ENCODE assay signal across 23 mouse cellular contexts in the genomic region with DNA sequence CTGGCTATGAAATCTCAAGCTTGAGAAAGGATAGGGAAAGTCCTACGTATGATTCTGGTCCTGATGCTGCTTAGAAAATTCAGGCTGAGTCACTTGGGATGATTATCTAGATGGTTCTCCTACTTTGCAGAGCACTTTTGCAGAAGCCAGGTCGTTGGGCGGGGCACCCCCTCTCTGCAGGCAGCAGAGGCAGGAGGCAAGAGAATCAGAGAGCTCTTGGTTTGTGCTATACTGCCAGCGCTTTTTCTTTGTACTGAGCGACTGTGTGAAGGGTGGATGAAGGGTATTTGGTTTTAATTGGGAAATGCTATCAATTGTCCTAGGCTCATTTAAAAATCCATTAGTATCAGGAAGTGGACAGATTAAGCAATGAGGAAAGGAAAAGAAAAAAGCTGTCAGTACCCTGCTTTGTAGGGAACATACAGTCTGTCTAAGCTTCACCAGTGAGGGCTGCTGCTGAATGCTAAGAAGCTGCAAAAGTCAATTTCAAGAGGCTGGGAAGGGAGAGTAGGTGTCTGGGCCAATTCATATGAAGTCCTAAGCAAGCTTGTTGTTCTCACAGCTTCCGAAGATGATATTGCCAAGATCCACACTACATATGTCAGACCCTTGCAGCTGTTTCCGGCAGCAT. TPM values are rescaled to one million over a fixed set of nuclear protein-coding genes. Genes with fewer than 3 reads are reported as not detected.
DNase-seq lines count a peak whose midpoint lies in the region; ATAC-seq and TF ChIP-seq lines count a peak whose summit lies in the region.
"Had no signal": no experiment of that assay in that cellular context is flagged by ENCODE, and none has a peak within 500 bp of the region (broad histone marks: within the 10 kb centered on the region; RNA-seq: fewer than 3 reads in every experiment).

No protein-coding gene starts in this region.

- ATAC-seq in forebrain, embryonic 11.5 days (replicated peaks; ENCODE audit: low FRiP score): 0 out of 2 replicates have a peak, but pooled peaks have one; percentile 47
- ATAC-seq in hindbrain, postnatal 0 days: 0 out of 2 replicates have a peak, but pooled peaks have one; percentile 43
- ATAC-seq in hindbrain, embryonic 12.5 days (ENCODE audit: low FRiP score): no peak
- ATAC-seq in midbrain, embryonic 14.5 days (ENCODE audit: low FRiP score, low TSS enrichment): no peak
- ATAC-seq in midbrain, postnatal 0 days (ENCODE audit: low FRiP score): no peak
- ATAC-seq in erythroblast, adult 5-6 weeks (replicated peaks; ENCODE audit: low FRiP score, poor library complexity, severe bottlenecking): no peak

- no peaks in the 10 kb centered on the region for H3K4me1 ChIP-seq in forebrain, embryonic 11.5 days (replicated peaks; ENCODE audit: control insufficient read depth, insufficient read depth, low read length)
- no peaks in the 10 kb centered on the region for H3K4me1 ChIP-seq in forebrain, embryonic 10.5 days
- H3K4me1 ChIP-seq in hindbrain, postnatal 0 days (ENCODE audit: insufficient read depth, low read length): no peaks in the 10 kb centered on the region
- no peaks in the 10 kb centered on the region for H3K4me1 ChIP-seq in hindbrain, embryonic 12.5 days
- no peaks in the 10 kb centered on the region for H3K4me1 ChIP-seq in midbrain, embryonic 14.5 days (ENCODE audit: control insufficient read depth, insufficient read depth, low read length)
- no peaks in the 10 kb centered on the region for H3K4me1 ChIP-seq in midbrain, embryonic 10.5 days
- H3K4me1 ChIP-seq in midbrain, postnatal 0 days (ENCODE audit: insufficient read depth, low read length): 0 out of 2 replicates have a peak, but pooled peaks cover 3% of the 10 kb centered on the region
- H3K4me1 ChIP-seq: embryonic facial prominence, embryonic 10.5 days; liver, embryonic 15.5 days; neural tube, embryonic 13.5 days; stomach, embryonic 15.5 days had no signal

- DNase-seq in forebrain, embryonic 11.5 days (ENCODE audit: low spot score): no peak
- DNase-seq in forebrain, embryonic 10.5 days (ENCODE audit: extremely low spot score, low spot score): no peak
- peak; percentile 15 for DNase-seq in hindbrain, postnatal 0 days (ENCODE audit: low spot score)
- peak; percentile 13 for DNase-seq in midbrain, embryonic 14.5 days
- DNase-seq in midbrain, embryonic 10.5 days (ENCODE audit: low spot score): no peak
- DNase-seq in midbrain, postnatal 0 days (ENCODE audit: low spot score): no peak
- DNase-seq: adrenal gland, adult 2 months; cerebellum, adult 9-10 months; gastrocnemius, postnatal 36 days; kidney, adult 11 months; right cerebral cortex, postnatal 25 days; thymus, adult 2 months had no signal

- no peaks in the 10 kb centered on the region for H3K27me3 ChIP-seq in forebrain, embryonic 11.5 days (ENCODE audit: control insufficient read depth, insufficient read depth, low read length)
- H3K27me3 ChIP-seq in forebrain, embryonic 10.5 days (ENCODE audit: poor library complexity, severe bottlenecking): no peaks in the 10 kb centered on the region
- H3K27me3 ChIP-seq in hindbrain, postnatal 0 days (ENCODE audit: insufficient read depth, low read length): no peaks in the 10 kb centered on the region
- no peaks in the 10 kb centered on the region for H3K27me3 ChIP-seq in hindbrain, embryonic 12.5 days
- no peaks in the 10 kb centered on the region for H3K27me3 ChIP-seq in midbrain, embryonic 14.5 days (ENCODE audit: control insufficient read depth, insufficient read depth, low read length)
- no peaks in the 10 kb centered on the region for H3K27me3 ChIP-seq in midbrain, embryonic 10.5 days (ENCODE audit: low read depth, poor library complexity, severe bottlenecking)
- no peaks in the 10 kb centered on the region for H3K27me3 ChIP-seq in midbrain, postnatal 0 days (ENCODE audit: insufficient read depth, low read length)
- H3K27me3 ChIP-seq: liver, embryonic 15.5 days; neural tube, embryonic 13.5 days; stomach, embryonic 15.5 days had no signal

- H3K4me3 ChIP-seq in forebrain, embryonic 11.5 days (ENCODE audit: low read depth, low read length): no peak overlapping the region
- H3K4me3 ChIP-seq in forebrain, embryonic 10.5 days: no peak overlapping the region
- no peak overlapping the region for H3K4me3 ChIP-seq in hindbrain, postnatal 0 days (ENCODE audit: low read length)
- H3K4me3 ChIP-seq in hindbrain, embryonic 12.5 days: no peak overlapping the region
- H3K4me3 ChIP-seq in midbrain, embryonic 14.5 days (replicated peaks; ENCODE audit: low read depth, low read length): no peak overlapping the region
- no peak overlapping the region for H3K4me3 ChIP-seq in midbrain, embryonic 10.5 days
- no peak overlapping the region for H3K4me3 ChIP-seq in midbrain, postnatal 0 days (ENCODE audit: low read depth, low read length)
- H3K4me3 ChIP-seq: embryonic facial prominence, embryonic 10.5 days; liver, embryonic 15.5 days; neural tube, embryonic 13.5 days; stomach, embryonic 15.5 days had no signal

- TF ChIP-seq CTCF in hindbrain, postnatal 0 days (IDR thresholded peaks at IDR 0.05; ENCODE audit: low read depth): no peak
- TF ChIP-seq CTCF in midbrain, postnatal 0 days (IDR thresholded peaks at IDR 0.05): no peak

- H3K9ac ChIP-seq in forebrain, embryonic 11.5 days (ENCODE audit: low read length): no peak overlapping the region
- H3K9ac ChIP-seq in hindbrain, postnatal 0 days (replicated peaks; ENCODE audit: low read length): no peak overlapping the region
- H3K9ac ChIP-seq in hindbrain, embryonic 12.5 days: no peak overlapping the region
- H3K9ac ChIP-seq in midbrain, embryonic 14.5 days (replicated peaks; ENCODE audit: low read length): no peak overlapping the region
- H3K9ac ChIP-seq in midbrain, postnatal 0 days (replicated peaks; ENCODE audit: low read length, poor library complexity, severe bottlenecking): no peak overlapping the region
- H3K9ac ChIP-seq: liver, embryonic 15.5 days; neural tube, embryonic 13.5 days; stomach, embryonic 15.5 days had no signal

- no peak overlapping the region for H3K4me2 ChIP-seq in forebrain, embryonic 11.5 days (ENCODE audit: low read depth, low read length, severe bottlenecking)
- H3K4me2 ChIP-seq in hindbrain, postnatal 0 days (ENCODE audit: low read depth, low read length): no peak overlapping the region
- no peak overlapping the region for H3K4me2 ChIP-seq in hindbrain, embryonic 12.5 days (replicated peaks)
- H3K4me2 ChIP-seq in midbrain, embryonic 14.5 days (ENCODE audit: low read length): no peak overlapping the region
- H3K4me2 ChIP-seq in midbrain, postnatal 0 days (ENCODE audit: low read depth, low read length, poor library complexity, severe bottlenecking): no peak overlapping the region
- H3K4me2 ChIP-seq: liver, embryonic 15.5 days; neural tube, embryonic 13.5 days; stomach, embryonic 15.5 days had no signal

- no peak overlapping the region for H3K27ac ChIP-seq in forebrain, embryonic 11.5 days (ENCODE audit: low read depth, low read length)
- no peak overlapping the region for H3K27ac ChIP-seq in forebrain, embryonic 10.5 days
- no peak overlapping the region for H3K27ac ChIP-seq in hindbrain, postnatal 0 days
- H3K27ac ChIP-seq in hindbrain, embryonic 12.5 days: no peak overlapping the region
- no peak overlapping the region for H3K27ac ChIP-seq in midbrain, embryonic 14.5 days (replicated peaks; ENCODE audit: low read depth, low read length)
- no peak overlapping the region for H3K27ac ChIP-seq in midbrain, embryonic 10.5 days (replicated peaks)
- peak overlapping the region; percentile 2 for H3K27ac ChIP-seq in midbrain, postnatal 0 days (ENCODE audit: low read depth, low read length)
- H3K27ac ChIP-seq: embryonic facial prominence, embryonic 10.5 days; kidney, postnatal 0 days; liver, embryonic 15.5 days; neural tube, embryonic 13.5 days; stomach, embryonic 15.5 days had no signal

- H3K36me3 ChIP-seq in forebrain, embryonic 11.5 days (ENCODE audit: control insufficient read depth, insufficient read depth, low read length): no peaks in the 10 kb centered on the region
- no peaks in the 10 kb centered on the region for H3K36me3 ChIP-seq in forebrain, embryonic 10.5 days (replicated peaks)
- no peaks in the 10 kb centered on the region for H3K36me3 ChIP-seq in hindbrain, postnatal 0 days (ENCODE audit: insufficient read depth, low read length)
- no peaks in the 10 kb centered on the region for H3K36me3 ChIP-seq in hindbrain, embryonic 12.5 days
- no peaks in the 10 kb centered on the region for H3K36me3 ChIP-seq in midbrain, embryonic 14.5 days (ENCODE audit: control insufficient read depth, insufficient read depth, low read length)
- no peaks in the 10 kb centered on the region for H3K36me3 ChIP-seq in midbrain, embryonic 10.5 days
- no peaks in the 10 kb centered on the region for H3K36me3 ChIP-seq in midbrain, postnatal 0 days (ENCODE audit: insufficient read depth, low read length)
- H3K36me3 ChIP-seq: embryonic facial prominence, embryonic 10.5 days; liver, embryonic 15.5 days; neural tube, embryonic 13.5 days; stomach, embryonic 15.5 days had no signal

- 66% methylated on average over 7 of the region's 7 CpGs for WGBS in forebrain, embryonic 11.5 days
- 74% methylated on average over 7 of the region's 7 CpGs for WGBS in forebrain, embryonic 10.5 days
- 66% methylated on average over 7 of the region's 7 CpGs for WGBS in hindbrain, postnatal 0 days
- WGBS in hindbrain, embryonic 12.5 days: 72% methylated on average over 7 of the region's 7 CpGs
- WGBS in midbrain, embryonic 14.5 days: 76% methylated on average over 7 of the region's 7 CpGs
- WGBS in midbrain, embryonic 10.5 days: 84% methylated on average over 7 of the region's 7 CpGs
- 65% methylated on average over 7 of the region's 7 CpGs for WGBS in midbrain, postnatal 0 days

- no peaks in the 10 kb centered on the region for H3K9me3 ChIP-seq in forebrain, embryonic 11.5 days (ENCODE audit: control insufficient read depth, low read length)
- no peaks in the 10 kb centered on the region for H3K9me3 ChIP-seq in forebrain, embryonic 10.5 days
- H3K9me3 ChIP-seq in hindbrain, postnatal 0 days (ENCODE audit: low read length): no peaks in the 10 kb centered on the region
- H3K9me3 ChIP-seq in hindbrain, embryonic 12.5 days (replicated peaks): no peaks in the 10 kb centered on the region
- H3K9me3 ChIP-seq in midbrain, embryonic 14.5 days (ENCODE audit: control insufficient read depth, low read length): no peaks in the 10 kb centered on the region
- no peaks in the 10 kb centered on the region for H3K9me3 ChIP-seq in midbrain, embryonic 10.5 days (replicated peaks)
- H3K9me3 ChIP-seq in midbrain, postnatal 0 days (ENCODE audit: low read length): no peaks in the 10 kb centered on the region
- H3K9me3 ChIP-seq: embryonic facial prominence, embryonic 10.5 days; liver, embryonic 15.5 days; neural tube, embryonic 13.5 days; stomach, embryonic 15.5 days had no signal

RNA-seq across cellular contexts. Expression of gene Atp10b, which starts 50.8 kb away (rescaled TPM):
- polyA plus RNA-seq in forebrain, embryonic 11.5 days (2014; fragmentation: Nextera tagmentation; extraction: Ambion mirVana): 0.25 and 0.29 TPM in 2 replicates
- polyA plus RNA-seq in forebrain, embryonic 10.5 days (2016; fragmentation: Nextera tagmentation; extraction: Ambion mirVana): 0.05 TPM in 1 of 2 replicates, not detected in the other
- 1.0 and 1.6 TPM in 2 replicates for total RNA-seq in hindbrain, postnatal 0 days (2014; rRNA removed)
- polyA plus RNA-seq in hindbrain, postnatal 0 days (2015; fragmentation: Nextera tagmentation; extraction: Ambion mirVana): 0.30 and 0.32 TPM in 2 replicates
- polyA plus RNA-seq in hindbrain, embryonic 12.5 days (2016; fragmentation: Nextera tagmentation; extraction: Ambion mirVana): 0.59 and 0.91 TPM in 2 replicates
- 0.23 and 0.29 TPM in 2 replicates for polyA plus RNA-seq in midbrain, embryonic 14.5 days (2014; fragmentation: Nextera tagmentation; extraction: Ambion mirVana)
- polyA plus RNA-seq in midbrain, embryonic 10.5 days (2016; fragmentation: Nextera tagmentation; extraction: Ambion mirVana): 0.02 and 0.04 TPM in 2 replicates
- total RNA-seq in midbrain, postnatal 0 days (2014; rRNA removed): 1.4 and 1.8 TPM in 2 replicates
- polyA plus RNA-seq in midbrain, postnatal 0 days (2015; fragmentation: Nextera tagmentation; extraction: Ambion mirVana): 0.32 and 0.33 TPM in 2 replicates
- total RNA-seq in erythroblast, adult 5-6 weeks (2015; ENCODE audit: low replicate concordance): not detected in 2 replicates
- not detected in 2 replicates for total RNA-seq in erythroblast, adult 5-6 weeks (2017; ENCODE audit: low replicate concordance)
- total RNA-seq: common myeloid progenitor, adult 5-6 weeks; gastrocnemius, postnatal 36 days; megakaryocyte progenitor cell, adult 5-6 weeks had no signal
- polyA plus RNA-seq: adrenal gland, adult 2 months; heart, postnatal 0 days; spleen, adult 2 months had no signal

Comparison
In these comparisons a context has a peak if more than half of its experiments do, and no peak if none do; other contexts are left out.
1. ATAC-seq: peak in forebrain, embryonic 11.5 days (single experiment) and hindbrain, postnatal 0 days (single experiment); none in hindbrain, embryonic 12.5 days (single experiment), midbrain, embryonic 14.5 days (single experiment), midbrain, postnatal 0 days (single experiment) and erythroblast, adult 5-6 weeks (single experiment).
2. DNase-seq: peak in hindbrain, postnatal 0 days (single experiment) and midbrain, embryonic 14.5 days (single experiment); none in forebrain, embryonic 11.5 days (single experiment), forebrain, embryonic 10.5 days (single experiment), midbrain, embryonic 10.5 days (single experiment) and midbrain, postnatal 0 days (single experiment).